Mouse (Mus musculus) right cerebral cortex, postnatal 14 days (tissue): Measurements from ENCODE around the gene Tnk2.

Experiments
- DNase-seq: peaks from one replicate; pipeline ENCODE4 v3.0.0; 2022

Gene Tnk2

GRCm38 (mm10) chr16:32660557-32661321 is 17.1 kb downstream of the Tnk2 start:
- peak; percentile 68 for DNase-seq

- no peak for DNase-seq
Observed at GRCm38 (mm10) chr16:32661493-32661921, 17.8 kb downstream of the Tnk2 start.

- no peak for DNase-seq
Observed at GRCm38 (mm10) chr16:32662372-32662771, 18.7 kb downstream of the Tnk2 start.

GRCm38 (mm10) chr16:32663231-32663858 is 19.7 kb downstream of the Tnk2 start:
- DNase-seq, result no peak

GRCm38 (mm10) chr16:32664211-32664610 is 20.5 kb downstream of the Tnk2 start:
- no peak for DNase-seq

GRCm38 (mm10) chr16:32665851-32666665 is 22.4 kb downstream of the Tnk2 start:
- no peak for DNase-seq

GRCm38 (mm10) chr16:32666671-32667551 is 23.2 kb downstream of the Tnk2 start:
- DNase-seq, result no peak

GRCm38 (mm10) chr16:32667552-32667872 is 23.8 kb downstream of the Tnk2 start:
- no peak for DNase-seq

- DNase-seq, result no peak
Observed at GRCm38 (mm10) chr16:32668030-32668429, 24.4 kb downstream of the Tnk2 start.

- DNase-seq, result no peak
Observed at GRCm38 (mm10) chr16:32668472-32668871, 24.8 kb downstream of the Tnk2 start.

GRCm38 (mm10) chr16:32669243-32669642 is 25.6 kb downstream of the Tnk2 start:
- no peak for DNase-seq

GRCm38 (mm10) chr16:32670354-32671124 is 26.9 kb downstream of the Tnk2 start:
- DNase-seq, result no peak

GRCm38 (mm10) chr16:32671206-32671887 is 27.7 kb downstream of the Tnk2 start:
- no peak for DNase-seq

- DNase-seq, result no peak
Observed at GRCm38 (mm10) chr16:32672250-32672649, 28.6 kb downstream of the Tnk2 start.

GRCm38 (mm10) chr16:32672861-32673560 is 29.3 kb downstream of the Tnk2 start:
- DNase-seq, result no peak

- DNase-seq, result no peak
Observed at GRCm38 (mm10) chr16:32674121-32674740, 30.6 kb downstream of the Tnk2 start.

- no peak for DNase-seq
Observed at GRCm38 (mm10) chr16:32677040-32677700, 33.5 kb downstream of the Tnk2 start.

- no peak for DNase-seq
Observed at GRCm38 (mm10) chr16:32677903-32678302, 34.2 kb downstream of the Tnk2 start.

- DNase-seq, result no peak
Observed at GRCm38 (mm10) chr16:32678812-32679211, 35.1 kb downstream of the Tnk2 start.

- no peak for DNase-seq
Observed at GRCm38 (mm10) chr16:32679976-32680375, 36.3 kb downstream of the Tnk2 start.
